Mouse (Mus musculus): ENCODE data around the gene Hps1. TPM values are rescaled to one million over a fixed set of nuclear protein-coding genes. Genes with fewer than 3 reads are reported as not detected.

The Hps1 gene
- total RNA-seq, 2 experiments from 2014 or later = 13.9 to 15.9 TPM

- DNase-seq = peak; percentile 77
These were observed 24.5 kb downstream of the Hps1 start for GRCm38 (mm10) chr19:42755148-42755870.

GRCm38 (mm10) chr19:42753141-42753917 lies 26.4 kb downstream of the Hps1 start:
- DNase-seq = peak; percentile 89

- DNase-seq = peak; percentile 89
These were observed 27.3 kb downstream of the Hps1 start, which contains the start of gene Pyroxd2 for GRCm38 (mm10) chr19:42752363-42752931. Gene Pyroxd2, minus strand, starts transcription at chr19:42752775.

- DNase-seq = no peak
These were observed 29.6 kb downstream of the Hps1 start for GRCm38 (mm10) chr19:42750196-42750595.

GRCm38 (mm10) chr19:42746702-42747101 lies 33.1 kb downstream of the Hps1 start:
- no peak for DNase-seq

- no peak for DNase-seq
These were observed 33.9 kb downstream of the Hps1 start for GRCm38 (mm10) chr19:42745869-42746224.

GRCm38 (mm10) chr19:42745084-42745868 lies 34.5 kb downstream of the Hps1 start:
- DNase-seq = no peak

GRCm38 (mm10) chr19:42744162-42744586 lies 35.6 kb downstream of the Hps1 start:
- peak; percentile 74 for DNase-seq

- no peak for DNase-seq
These were observed 36.5 kb downstream of the Hps1 start for GRCm38 (mm10) chr19:42743261-42743660.

GRCm38 (mm10) chr19:42741884-42742283 lies 37.9 kb downstream of the Hps1 start:
- no peak for DNase-seq

GRCm38 (mm10) chr19:42740163-42740899 lies 39.4 kb downstream of the Hps1 start:
- no peak for DNase-seq

GRCm38 (mm10) chr19:42739734-42740133 lies 40.0 kb downstream of the Hps1 start:
- DNase-seq = no peak

- no peak for DNase-seq
These were observed 42.0 kb downstream of the Hps1 start for GRCm38 (mm10) chr19:42737753-42738152.

GRCm38 (mm10) chr19:42734982-42735381 lies 44.8 kb downstream of the Hps1 start:
- DNase-seq = no peak

GRCm38 (mm10) chr19:42727424-42727823 lies 52.4 kb downstream of the Hps1 start:
- DNase-seq = no peak

GRCm38 (mm10) chr19:42726766-42727165 lies 53.0 kb downstream of the Hps1 start:
- DNase-seq = no peak

- peak; percentile 51 for DNase-seq
These were observed 53.8 kb downstream of the Hps1 start for GRCm38 (mm10) chr19:42725973-42726350.

GRCm38 (mm10) chr19:42725056-42725972 lies 54.5 kb downstream of the Hps1 start:
- DNase-seq = no peak

GRCm38 (mm10) chr19:42723302-42723701 lies 56.5 kb downstream of the Hps1 start:
- DNase-seq = no peak

- peak; percentile 60 for DNase-seq
These were observed 57.3 kb downstream of the Hps1 start for GRCm38 (mm10) chr19:42722500-42722899.

- no peak for DNase-seq
These were observed 61.7 kb downstream of the Hps1 start for GRCm38 (mm10) chr19:42718101-42718500.
